Mouse (Mus musculus): Measurements from ENCODE around the gene Coro2a.

DNA sequence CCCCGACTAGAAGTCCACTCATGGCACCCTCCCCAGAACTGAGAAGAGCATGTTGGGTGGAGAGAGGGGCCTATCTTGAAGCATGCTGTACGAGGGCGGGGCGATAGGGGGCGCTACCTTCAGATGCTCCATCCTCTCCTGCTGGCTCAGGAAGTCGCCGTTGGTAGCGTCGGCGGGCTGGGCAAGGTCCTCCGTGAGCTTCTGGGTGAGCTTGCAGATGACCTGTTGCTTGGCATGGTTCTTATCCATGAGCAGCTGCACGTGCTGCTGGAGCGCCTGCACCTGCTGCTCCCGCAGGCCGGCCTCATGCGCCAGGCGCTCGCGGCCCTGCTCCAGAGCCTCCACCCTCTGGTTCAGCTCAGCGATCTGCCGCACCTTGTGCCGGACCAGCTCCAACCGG lies 18.3 kb upstream of the Coro2a start:
- TF ChIP-seq MAX (IDR thresholded peaks at IDR 0.05; ENCODE audit: low read length): peak; percentile 46; the same call in 1 of the 2 replicates
- TF ChIP-seq ZMIZ1 (IDR thresholded peaks at IDR 0.05; ENCODE audit: low read depth, low read length): no peak
- no peak for TF ChIP-seq ZKSCAN1 (IDR thresholded peaks at IDR 0.05; ENCODE audit: low read depth, low read length)
- TF ChIP-seq EP300 (IDR thresholded peaks at IDR 0.05; ENCODE audit: low read depth in 1 of 2, low read length in 2 of 2): no peak
- peak; percentile 56; the same call in 1 of the 2 replicates for TF ChIP-seq SIN3A (IDR thresholded peaks at IDR 0.05; ENCODE audit: low read length)
- TF ChIP-seq ELF1 (IDR thresholded peaks at IDR 0.05; ENCODE audit: low read depth, low read length): peak; percentile 38; the same call in 1 of the 2 replicates
